Mouse (Mus musculus) liver, adult 2 months (tissue): ENCODE measurements around the gene Spint2.

Experiments
- CTCF ChIP-seq: fragments of 200-500 bp; IDR thresholded peaks from 2 replicates; pipeline ENCODE4 v1.5.1; 2011; ENCODE audit warnings: low read depth, low read length, control low read depth
- POLR2A ChIP-seq: fragments of 200-500 bp; IDR thresholded peaks from 2 replicates; pipeline ENCODE4 v1.6.1; 2011; ENCODE audit warnings: low read length, control low read depth; ENCODE audit not compliant: insufficient read depth; ENCODE audit errors: extremely low read depth

- TF ChIP-seq CTCF (no peak), POLR2A (no peak)
Measured at GRCm38 (mm10) chr7:29316976-29317375, 35.3 kb upstream of the Spint2 start.
